Mouse (Mus musculus): ENCODE measurements around the gene Slc7a6.

Slc7a6 gene

DNA sequence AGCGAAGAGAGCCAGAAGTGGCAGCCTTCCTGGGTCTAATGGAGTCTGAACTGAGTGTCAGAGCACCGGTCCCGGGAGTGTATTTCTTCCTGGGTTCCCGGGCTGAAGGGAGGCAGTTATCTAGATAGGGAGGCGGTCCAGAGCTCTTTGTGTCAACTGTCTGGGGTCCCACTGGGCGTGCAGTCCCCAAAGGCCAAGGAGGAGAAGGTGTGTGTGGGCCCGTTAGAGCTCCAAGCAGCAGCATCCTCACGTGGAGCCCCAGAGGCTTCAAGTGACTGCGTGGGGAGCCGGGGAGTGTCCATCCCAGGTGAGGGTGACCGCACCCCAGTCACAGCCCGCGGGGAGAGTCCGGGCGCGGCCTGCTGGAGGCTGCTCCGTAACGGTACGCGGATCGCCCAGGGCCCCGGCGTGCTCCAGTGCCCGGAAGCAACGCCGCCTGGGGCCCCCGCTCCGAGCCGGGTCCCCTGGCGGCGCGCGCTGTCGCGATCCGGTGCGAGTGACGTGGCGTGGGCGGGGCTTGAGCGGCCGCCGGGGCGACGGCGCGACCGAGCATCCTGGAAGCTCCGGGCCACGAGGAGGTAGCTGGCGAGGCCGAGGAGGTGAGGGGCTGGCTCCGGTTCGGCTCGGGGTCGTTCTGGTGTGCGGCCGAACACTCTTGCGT, at the start of gene Slc7a6:
Gene Slc7a6 (plus strand): TSS at position 502 of the 661 bp plus-strand sequence.
- DNase-seq = peak; percentile 67

DNA sequence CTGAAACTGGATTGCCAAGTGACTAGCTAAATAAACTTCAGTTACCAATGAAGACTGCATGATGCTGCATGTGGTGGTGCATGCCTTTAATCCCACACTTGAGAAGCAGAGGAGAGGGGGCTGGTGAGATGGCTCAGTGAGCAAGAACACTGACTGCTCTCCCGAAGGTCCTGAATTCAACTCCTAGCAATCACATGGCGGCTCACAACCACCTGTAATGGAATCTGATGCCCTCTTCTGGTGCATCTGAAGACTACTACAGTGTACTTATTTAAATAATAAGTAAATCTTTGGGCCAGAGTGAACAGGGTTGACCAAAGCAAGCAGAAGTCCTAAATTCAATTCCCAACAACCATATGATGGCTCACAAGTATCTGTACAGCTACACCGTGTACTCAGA, 45.2 kb upstream of the Slc7a6 start:
- no peak for DNase-seq

DNA sequence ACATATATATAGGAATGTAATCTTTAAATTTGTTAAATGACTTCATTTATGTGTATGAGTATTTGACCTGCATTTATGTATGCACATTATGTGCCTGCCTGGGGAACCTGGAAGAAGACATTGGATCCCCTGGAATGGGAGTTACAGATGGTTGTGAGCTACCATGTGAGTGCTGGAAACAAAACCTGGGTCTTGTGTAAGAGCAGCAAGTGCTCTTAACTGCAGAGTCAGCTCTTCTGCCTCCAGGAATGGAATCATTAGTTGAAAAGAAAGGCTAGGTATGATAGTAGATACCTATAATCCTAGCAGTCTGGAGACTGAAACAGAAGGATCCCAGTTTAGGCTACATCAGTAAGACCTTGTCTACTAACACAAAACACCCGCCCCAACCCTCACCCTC, 42.6 kb upstream of the Slc7a6 start:
- no peak for DNase-seq

DNA sequence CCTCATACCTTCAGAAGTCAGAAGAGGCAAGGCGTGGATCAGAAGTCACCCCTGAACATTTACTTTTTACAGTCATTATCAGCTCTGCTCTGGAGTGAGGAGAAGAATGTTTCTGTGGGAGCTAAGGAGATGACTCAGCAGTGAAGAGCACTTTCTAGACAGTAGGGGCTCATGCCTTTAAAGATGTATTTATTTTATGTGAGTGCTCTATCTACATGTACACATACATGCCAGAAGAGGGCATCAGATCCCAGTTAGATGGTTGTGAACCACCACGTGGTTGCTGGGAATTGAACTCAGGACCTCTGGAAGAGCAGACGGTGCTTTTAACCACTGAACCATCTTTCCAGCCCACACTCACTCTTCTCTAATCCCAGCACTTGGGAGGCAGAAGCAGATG, 41.6 kb upstream of the Slc7a6 start:
- no peak for DNase-seq

DNA sequence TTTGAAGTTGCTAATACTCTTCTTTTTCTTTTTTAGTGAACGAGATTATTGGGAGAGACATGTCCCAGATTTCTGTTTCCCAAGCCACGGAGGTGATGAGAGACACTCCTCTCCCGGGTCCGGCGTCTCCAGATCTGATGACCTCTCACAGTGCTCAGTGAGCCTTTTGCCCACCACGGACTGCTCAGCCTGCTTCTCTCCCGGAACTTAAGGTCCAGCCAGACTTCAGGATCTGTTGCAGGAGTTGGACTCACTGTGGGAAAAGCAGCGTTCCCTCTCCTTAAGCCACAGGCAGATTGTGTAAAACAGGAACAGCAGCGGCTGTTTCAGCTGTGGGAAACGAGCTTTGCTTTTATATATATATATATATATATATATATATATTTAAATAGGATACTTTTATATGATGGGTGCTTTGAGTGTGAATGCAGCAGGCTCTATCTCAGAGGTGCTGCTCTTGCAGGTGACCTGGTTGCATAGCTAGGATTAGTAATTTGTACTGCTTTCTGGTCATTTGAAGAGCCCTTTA, 40.7 kb upstream of the Slc7a6 start:
- no peak for DNase-seq

DNA sequence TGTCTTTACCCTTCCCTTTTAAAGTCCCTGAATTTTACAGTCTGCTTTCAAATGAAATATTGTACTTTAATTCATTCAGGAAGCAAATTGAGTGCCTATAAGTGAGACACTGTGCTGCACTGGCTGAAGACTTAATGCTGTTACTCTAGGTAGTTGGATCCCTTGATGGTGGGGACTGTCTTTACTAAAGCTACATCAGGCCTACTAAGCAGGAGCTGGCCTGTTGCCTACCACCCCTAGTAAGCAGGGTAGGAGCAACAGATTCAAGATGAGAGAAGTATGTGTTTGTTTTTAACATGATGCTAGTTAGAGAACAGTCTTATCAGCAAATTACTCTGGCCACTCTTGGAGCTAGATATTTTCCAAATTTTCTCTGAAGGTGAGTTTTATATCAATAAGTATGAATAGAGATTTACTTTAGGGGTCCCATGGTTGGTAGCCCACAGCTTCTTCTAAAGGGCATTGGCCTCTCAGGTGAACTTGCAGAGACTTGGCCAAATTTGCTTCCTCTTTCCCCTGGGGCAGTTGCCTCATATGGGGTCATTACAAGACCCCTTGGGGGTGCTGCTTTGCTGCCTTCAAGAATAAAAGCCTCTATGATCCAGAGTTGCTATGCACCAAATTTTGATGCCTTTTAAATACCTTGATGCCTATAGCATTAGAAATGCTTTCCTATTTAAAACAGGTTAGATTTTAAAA, 39.3 kb upstream of the Slc7a6 start:
- DNase-seq = no peak

DNA sequence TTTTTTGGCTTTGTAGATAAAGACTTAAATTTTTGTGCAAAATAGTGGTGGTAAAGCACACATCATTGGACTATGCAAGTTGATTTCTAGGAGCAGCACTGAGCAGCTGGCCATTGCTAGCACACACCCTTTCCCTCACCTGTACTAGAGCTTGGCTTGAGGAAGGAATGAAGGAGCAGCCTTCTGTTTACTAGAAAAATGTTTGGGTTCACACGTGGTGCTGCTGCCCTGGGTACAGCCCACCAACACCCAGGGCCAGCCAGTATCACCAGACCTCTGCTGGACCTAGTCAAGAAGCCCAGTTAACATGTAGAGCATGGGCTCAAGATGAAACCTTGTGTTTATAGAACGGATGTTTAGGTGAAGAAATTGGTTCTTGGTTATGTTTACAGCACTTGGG, 38.7 kb upstream of the Slc7a6 start:
- DNase-seq = no peak

DNA sequence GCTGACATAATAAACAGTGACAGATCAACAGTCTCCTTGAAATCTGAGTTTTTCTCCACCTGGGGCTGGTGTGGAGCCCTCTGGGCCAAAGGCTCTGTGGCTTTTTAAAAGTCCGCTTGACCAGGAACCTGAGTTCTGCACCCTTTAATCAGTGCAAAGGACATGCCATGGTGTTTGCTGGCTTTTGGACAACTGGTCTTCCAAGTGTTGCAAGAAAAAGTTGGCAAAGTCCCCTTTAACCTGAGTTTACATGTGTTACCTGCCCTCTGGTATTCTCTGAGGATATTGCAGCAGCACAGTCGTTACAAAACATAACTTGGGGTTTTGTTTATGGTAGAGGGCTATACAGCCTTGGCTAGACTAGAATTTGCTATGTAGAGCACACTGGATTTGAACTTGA, 38.2 kb upstream of the Slc7a6 start:
- no peak for DNase-seq

DNA sequence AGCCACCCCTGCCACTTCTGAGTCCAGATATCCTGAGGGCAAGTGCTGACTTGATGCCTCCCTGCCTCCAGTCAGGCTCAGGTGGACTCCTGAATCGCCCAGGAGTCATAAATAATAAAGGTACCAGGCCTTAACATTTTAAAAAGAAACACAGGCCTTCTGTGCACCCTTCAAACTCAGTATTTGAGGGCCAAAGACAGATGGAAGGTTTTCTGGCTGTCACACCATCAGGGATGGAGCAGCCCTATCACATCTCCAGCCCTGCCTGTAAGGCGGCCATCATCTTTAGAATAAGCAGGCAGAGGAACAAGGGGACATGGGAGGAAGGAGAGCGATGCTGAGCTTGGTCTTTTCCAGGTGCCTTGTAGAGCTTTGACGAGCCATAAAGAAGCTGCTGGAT, 37.6 kb upstream of the Slc7a6 start:
- no peak for DNase-seq

DNA sequence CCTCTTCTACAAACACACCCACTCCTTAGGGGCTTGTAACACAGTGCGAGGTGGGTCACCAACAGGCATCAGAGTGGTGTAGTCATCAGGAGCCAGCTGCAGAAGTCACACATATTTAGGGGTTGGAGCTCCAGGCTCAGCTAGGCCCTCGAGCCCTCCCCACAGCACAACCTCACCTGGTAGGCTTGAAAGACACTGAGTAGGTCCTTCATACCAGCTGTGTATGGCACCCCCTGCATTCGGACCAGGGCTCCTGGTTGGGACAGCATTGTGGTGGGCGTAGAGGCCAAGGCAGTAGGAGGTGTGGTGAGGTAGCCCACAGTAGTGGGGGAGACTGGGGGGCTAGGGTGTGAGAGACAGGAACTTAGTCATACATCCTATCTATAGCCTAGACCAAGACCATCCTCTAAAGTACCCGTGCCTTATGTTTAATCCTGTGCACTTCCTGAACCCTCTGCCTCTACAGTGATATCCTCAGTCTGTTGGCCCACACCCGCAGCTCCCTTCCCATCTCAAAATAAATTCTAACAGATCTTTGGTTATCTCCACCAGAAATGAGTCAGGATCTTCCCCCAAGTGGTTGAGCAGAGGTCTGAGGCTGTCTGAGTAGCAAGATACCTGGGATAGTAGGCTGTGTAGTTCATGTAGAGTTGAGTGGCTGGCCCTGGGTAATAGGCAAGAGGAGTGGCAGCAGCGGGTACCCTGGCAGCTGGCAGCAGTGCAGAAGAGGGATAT, 37.0 kb upstream of the Slc7a6 start:
- DNase-seq = no peak

DNA sequence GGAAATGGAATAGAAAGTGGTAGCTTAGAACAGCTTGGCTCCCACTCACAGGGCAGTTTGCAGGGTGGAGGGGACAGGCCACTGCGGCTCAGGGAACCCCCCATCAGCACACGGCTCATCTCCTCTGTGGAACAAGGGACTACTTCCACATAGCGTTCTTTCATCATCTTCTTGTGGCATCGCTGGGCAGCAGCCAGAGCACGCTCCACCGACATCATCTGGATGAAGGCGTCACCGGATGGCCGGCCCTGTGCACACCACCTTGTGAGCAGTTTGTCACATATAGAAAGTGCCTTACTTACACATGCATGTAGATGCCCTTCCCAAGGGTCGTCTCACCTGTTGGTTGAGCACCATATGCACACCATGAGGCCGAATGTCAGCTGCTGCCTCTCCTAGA, 36.3 kb upstream of the Slc7a6 start:
- no peak for DNase-seq

DNA sequence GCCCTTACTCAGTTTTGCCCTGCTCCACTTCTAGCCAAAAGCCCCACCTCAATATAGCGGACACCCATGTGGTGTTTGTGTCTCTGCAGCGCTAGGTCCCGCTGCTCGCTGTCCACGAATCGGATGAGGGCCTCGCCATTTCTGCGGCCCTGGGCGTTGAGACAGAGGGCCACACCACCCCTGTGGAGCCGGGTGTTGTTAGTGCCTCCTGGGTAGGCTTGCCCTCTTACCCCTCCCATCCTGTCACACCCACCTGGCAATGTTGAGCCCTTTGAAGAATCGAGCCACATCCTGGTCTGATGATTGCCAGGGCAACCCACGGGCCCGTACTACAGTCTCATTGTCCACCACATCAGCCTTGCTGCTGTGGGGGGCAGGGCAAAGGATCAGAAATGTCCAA, 35.1 kb upstream of the Slc7a6 start:
- no peak for DNase-seq

DNA sequence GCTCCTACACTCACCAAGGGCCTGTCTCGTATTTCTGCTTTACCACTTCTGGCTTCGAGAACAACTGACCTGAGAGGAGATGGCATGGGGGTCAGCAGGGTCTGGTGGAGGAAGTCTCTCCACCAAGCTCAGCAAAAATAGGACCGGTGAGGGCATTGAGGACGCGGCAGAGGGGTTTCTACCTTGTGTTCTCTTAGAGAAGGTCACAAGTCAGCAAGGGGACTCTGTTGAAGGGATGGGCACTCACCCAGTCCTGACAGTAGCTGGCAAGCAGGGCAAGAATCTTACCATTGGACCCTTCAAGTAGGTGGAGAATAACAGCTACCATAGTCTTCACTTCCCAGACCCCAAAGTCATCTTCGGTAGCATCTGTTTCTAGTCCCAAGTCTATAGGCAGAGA, 34.7 kb upstream of the Slc7a6 start:
- DNase-seq = peak; percentile 24

DNA sequence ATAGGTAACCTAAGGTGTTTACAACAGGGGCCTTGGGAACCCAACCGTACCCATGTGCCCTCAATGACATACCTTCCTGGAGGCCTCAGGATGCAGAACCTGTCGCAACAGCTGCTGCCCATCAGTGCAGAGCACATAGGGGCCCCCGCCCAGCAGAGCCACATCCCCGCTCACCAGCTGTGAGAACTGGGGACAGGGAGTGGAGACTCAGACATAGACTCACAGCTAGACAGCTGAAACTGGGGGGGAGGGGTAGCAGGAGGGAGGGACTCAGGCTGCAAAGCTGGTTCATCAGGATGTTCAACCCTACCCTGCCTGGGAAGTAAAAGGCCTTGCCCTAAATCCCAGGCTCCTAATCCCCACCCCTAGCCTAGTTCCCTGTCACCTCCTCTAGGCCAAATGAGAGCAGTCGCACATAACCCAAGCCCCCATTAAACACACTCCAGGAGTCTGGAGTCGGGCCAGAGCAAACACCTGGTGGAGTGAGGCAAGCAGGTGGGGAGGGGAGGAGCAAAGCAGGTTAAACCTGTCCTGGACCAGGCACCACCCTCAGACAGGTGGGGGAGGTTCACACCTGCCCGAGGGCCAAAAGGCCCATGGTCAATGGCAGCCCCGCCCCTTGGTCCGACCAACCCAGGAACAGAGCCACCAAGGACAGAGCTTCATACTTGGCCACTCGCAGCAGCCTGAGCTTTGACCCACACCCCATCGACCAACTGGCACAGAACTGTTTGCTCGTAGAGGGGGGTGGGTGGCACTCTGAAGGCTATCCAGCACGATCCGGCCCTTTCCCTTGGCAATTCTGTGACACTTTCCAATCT, 33.7 kb upstream of the Slc7a6 start:
- DNase-seq = peak; percentile 98

DNA sequence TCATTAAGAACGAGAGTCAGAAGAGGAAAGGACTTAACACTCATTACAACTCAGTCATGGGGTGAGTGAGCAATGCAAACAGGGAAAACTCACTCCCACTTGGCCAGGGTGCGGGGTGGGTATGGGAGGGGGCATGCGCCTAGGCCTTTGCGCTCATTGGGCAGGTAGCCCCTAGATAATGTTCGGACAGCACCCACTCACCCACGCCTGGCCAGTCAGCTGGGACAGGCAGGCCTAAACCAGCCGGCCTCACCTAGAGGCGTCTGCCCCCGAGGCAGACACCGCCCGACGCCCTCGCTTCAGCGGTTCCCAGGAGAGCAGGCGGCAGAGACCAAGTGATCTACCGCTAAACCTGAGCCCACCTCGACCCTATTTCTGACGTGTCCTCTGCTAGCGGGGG, 33.0 kb upstream of the Slc7a6 start:
- DNase-seq = no peak

DNA sequence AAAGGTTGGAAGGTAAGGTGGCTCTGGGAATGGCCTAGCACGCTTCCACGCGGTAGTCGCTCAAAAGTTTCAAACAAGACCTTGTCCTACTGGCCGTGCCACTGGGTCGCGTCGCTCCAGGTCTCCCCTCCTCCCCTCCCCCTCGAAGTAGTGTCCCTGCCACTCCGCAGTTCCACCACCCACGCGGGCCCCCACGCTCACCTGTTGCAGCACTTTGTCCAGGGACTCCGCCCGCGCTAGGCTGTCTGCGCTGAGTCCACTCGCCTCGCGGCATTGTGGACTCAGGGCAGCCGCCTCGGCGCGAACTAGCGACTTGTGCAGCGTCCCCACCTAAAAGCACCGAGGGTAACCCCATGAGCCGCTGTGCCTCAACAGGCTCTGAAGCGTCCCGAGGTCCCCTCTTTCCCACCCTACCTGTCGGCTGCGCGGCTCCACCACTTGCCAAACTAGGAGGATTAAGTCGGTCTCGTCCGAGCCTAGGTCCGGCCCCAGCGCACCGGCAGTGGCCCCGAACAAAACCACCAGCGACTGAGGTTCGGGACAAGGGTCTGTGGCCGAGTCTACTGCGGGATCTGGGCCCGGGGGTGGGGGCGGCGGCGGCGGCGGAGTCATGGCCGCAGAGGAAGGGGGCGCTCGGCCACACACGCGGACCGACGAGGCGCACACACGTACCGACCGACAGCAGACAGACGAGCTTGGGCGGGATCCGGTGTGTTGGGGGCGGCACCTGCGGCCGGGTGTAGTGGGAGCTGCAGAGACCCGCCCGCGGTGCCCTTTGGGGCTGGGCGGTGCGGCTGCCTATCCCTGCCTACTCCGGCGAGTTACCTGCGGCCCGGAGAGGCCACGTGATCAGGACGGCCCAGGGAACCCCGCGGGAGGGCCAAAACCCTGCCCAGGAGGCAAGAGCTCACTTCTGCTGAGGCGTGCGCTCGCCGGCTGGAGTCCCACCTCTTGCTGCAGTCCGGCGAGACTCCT, 32.2 kb upstream of the Slc7a6 start, which contains the start of gene Esrp2:
Gene Esrp2 (minus strand): TSS at position 819 of the 975 bp plus-strand sequence.
- DNase-seq = peak; percentile 96

DNA sequence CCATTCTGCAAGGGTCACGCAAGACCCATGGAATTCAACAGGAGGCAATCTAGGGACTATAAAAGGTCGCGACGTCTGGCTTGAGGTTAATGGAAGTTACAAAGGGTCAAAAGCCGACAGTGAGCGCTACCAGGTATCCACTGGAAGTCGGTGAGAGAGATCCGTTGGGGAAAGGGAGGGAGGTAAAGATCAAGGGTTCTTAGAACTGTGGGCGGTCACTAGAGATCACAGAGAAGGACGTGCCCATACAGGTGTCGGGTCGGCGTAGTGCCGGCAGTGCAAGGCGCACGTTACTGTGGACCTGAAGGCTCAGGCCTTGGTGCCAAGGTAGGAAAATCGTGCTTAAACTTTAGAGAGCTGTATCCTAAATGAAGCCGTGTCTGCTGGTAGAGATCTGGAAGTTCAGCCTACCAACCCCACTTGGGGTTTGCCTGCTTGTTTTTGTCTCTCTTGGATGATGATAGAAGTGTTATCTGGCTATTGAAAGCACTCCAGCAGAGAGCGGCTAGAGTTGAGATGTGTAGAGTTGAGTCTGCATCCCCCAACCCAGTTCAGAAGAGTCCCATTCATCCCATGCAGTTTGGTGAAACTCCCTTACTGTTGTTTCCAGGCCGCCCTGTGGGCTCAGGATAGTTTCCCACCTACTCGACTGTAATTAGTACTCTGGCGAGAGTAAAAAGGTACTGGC, 31.3 kb upstream of the Slc7a6 start:
- DNase-seq = peak; percentile 70

DNA sequence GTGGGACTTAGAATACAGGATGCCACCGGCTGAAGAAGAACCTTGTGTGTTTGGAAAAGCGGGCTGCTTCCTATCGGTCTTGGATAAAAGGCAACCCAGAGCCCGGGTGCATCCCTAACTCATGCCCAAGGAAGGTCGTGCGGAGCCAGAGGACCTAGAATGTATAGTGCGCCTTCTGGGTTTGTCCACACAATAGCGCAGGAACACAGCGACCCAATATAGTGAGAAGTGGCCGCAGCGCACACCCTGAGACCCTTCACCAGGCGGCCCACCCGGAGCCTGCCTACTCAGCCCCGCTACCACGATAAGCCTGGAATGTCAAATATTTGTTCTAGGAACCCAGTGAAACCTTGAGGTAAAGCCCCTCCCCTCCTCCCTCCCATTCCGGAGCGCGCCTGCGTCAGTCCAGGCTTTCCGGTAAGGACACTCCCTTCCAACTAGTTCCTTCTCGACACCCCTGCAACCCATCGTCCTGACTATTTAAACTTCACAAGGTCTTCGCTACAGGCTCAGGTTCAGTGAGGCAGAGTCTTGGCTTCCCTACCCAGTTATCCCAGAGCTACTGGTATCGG, 30.7 kb upstream of the Slc7a6 start:
- peak; percentile 83 for DNase-seq

DNA sequence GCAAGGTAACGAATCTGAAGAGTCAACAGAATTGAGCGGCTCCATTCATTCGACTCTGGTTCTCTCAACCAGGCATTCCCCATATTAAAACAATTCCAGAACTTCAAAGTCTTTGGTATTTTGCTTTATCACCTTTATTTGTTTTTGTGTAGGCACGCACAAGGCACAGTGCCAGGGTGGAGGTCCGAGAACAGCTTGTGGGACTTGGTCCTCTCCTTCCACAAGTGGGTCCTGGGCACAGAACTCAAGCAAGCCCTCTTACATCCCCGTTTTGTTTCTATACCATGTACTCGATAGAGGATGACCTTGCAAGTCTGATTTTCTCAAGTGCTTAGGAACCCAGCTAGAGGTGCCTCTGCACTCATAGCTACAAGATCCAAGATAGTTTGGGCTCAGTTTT, 30.0 kb upstream of the Slc7a6 start:
- DNase-seq = no peak

DNA sequence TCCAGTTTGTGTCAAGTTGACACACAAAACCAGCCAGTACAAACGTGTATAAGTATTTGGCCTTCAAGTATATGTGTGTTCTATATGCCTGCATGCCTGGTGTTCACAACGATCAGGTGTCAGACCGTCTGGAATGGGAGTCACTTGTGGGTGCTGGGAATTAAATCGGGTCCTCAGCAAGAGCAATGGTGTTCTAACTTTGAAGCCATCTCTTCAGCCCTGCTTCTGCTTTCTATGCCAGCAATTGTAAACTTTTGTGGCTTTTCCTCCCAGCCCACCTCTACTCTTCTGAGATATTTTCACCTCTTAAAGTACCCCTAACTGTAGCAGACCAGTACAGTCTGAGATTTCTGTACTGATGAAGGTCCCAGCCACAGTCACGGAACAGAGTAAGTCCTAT, 28.5 kb upstream of the Slc7a6 start:
- no peak for DNase-seq

DNA sequence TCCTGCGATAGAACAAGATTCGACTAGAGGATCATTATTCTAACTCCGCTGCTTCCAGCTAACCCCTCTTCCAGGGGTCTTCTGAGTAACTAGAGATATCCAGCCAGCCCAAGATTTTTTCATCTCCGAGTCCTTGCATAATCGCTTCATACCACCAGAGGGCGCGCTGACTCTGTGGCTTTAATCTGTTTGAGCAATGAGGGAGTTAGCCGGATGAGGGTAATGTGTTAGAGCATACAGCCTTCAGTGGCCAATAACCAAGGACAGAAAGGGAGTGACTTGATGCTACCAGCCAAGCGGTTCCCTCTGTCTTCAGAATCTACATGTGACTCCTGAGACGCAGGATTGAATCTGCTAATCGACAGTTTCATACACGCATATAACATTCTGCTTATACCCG, 27.9 kb upstream of the Slc7a6 start:
- peak; percentile 89 for DNase-seq

All from kidney, adult 9 months (tissue).